Mouse (Mus musculus) brain, embryonic 14.5 days (tissue): Measurements from ENCODE around the gene Bbs9.

ENCODE experiments used
- CTCF ChIP-seq: fragments of 200-500 bp; IDR thresholded peaks from 2 replicates; pipeline ENCODE4 v1.5.1; 2012; ENCODE audit warnings: inconsistent platforms, mild to moderate bottlenecking, moderate library complexity, borderline replicate concordance; ENCODE audit not compliant: insufficient read depth, insufficient read length; ENCODE audit errors: extremely low read depth
- POLR2A ChIP-seq: fragments of 200-500 bp; IDR thresholded peaks from 2 replicates; pipeline ENCODE4 v1.6.1; 2012; ENCODE audit warnings: mild to moderate bottlenecking, inconsistent platforms, borderline replicate concordance; ENCODE audit not compliant: poor library complexity, insufficient read depth, insufficient read length, severe bottlenecking; ENCODE audit errors: extremely low read depth

DNA sequence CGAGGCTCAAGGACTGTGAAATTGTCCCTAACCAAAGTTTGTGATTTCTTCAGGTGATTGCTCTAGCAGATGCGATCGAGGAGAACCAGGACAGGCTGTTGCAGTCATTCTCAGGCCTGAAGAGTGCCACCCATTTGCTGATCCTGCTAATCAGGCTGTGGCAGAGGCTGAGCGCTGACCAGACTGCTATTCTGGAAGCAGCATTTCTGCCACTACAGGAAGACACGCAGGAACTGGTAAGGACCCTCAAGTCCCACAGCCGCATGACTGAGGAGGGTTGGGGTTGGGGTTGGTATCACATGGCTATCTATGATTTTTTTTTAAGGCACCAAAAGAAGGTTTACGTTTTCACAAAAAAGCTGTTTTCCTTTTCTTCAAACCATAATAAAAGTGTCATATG, 318.2 kb downstream of the Bbs9 start:
- TF ChIP-seq CTCF (no peak), POLR2A (no peak)
